Mouse (Mus musculus): ENCODE measurements around the gene Pla2g16.

Pla2g16 gene

GRCm38 (mm10) chr19:7564457-7564856 lies 7.2 kb downstream of the Pla2g16 start:
- DNase-seq (ENCODE audit: extremely low spot score, low spot score) = no peak

- no peak for DNase-seq (ENCODE audit: extremely low spot score, low spot score)
Observed at GRCm38 (mm10) chr19:7566826-7567225, 9.6 kb downstream of the Pla2g16 start.

- DNase-seq (ENCODE audit: extremely low spot score, low spot score) = no peak
Observed at GRCm38 (mm10) chr19:7568364-7568763, 11.1 kb downstream of the Pla2g16 start.

- no peak for DNase-seq (ENCODE audit: extremely low spot score, low spot score)
Observed at GRCm38 (mm10) chr19:7569650-7570049, 12.4 kb downstream of the Pla2g16 start.

GRCm38 (mm10) chr19:7576180-7576579 lies 18.9 kb downstream of the Pla2g16 start:
- DNase-seq (ENCODE audit: extremely low spot score, low spot score) = no peak

GRCm38 (mm10) chr19:7577710-7578109 lies 20.5 kb downstream of the Pla2g16 start:
- no peak for DNase-seq (ENCODE audit: extremely low spot score, low spot score)

- DNase-seq (ENCODE audit: extremely low spot score, low spot score) = no peak
Observed at GRCm38 (mm10) chr19:7581042-7581441, 23.8 kb downstream of the Pla2g16 start.

GRCm38 (mm10) chr19:7583101-7583500 lies 25.8 kb downstream of the Pla2g16 start:
- no peak for DNase-seq (ENCODE audit: extremely low spot score, low spot score)

GRCm38 (mm10) chr19:7583599-7583998 lies 26.3 kb downstream of the Pla2g16 start:
- no peak for DNase-seq (ENCODE audit: extremely low spot score, low spot score)

- DNase-seq (ENCODE audit: extremely low spot score, low spot score) = no peak
Observed at GRCm38 (mm10) chr19:7585279-7585678, 28.0 kb downstream of the Pla2g16 start.

GRCm38 (mm10) chr19:7585764-7586163 lies 28.5 kb downstream of the Pla2g16 start:
- no peak for DNase-seq (ENCODE audit: extremely low spot score, low spot score)

- no peak for DNase-seq (ENCODE audit: extremely low spot score, low spot score)
Observed at GRCm38 (mm10) chr19:7590795-7591194, 33.5 kb downstream of the Pla2g16 start.

- DNase-seq (ENCODE audit: extremely low spot score, low spot score) = no peak
Observed at GRCm38 (mm10) chr19:7592018-7592417, 34.8 kb downstream of the Pla2g16 start.

GRCm38 (mm10) chr19:7595534-7595933 lies 38.3 kb downstream of the Pla2g16 start:
- no peak for DNase-seq (ENCODE audit: extremely low spot score, low spot score)

- DNase-seq (ENCODE audit: extremely low spot score, low spot score) = no peak
Observed at GRCm38 (mm10) chr19:7598481-7598880, 41.2 kb downstream of the Pla2g16 start.

- DNase-seq (ENCODE audit: extremely low spot score, low spot score) = no peak
Observed at GRCm38 (mm10) chr19:7601551-7601950, 44.3 kb downstream of the Pla2g16 start.

GRCm38 (mm10) chr19:7604107-7604506 lies 46.8 kb downstream of the Pla2g16 start:
- no peak for DNase-seq (ENCODE audit: extremely low spot score, low spot score)

GRCm38 (mm10) chr19:7605013-7605412 lies 47.8 kb downstream of the Pla2g16 start:
- peak; percentile 13 for DNase-seq (ENCODE audit: extremely low spot score, low spot score)

- peak; percentile 17 for DNase-seq (ENCODE audit: extremely low spot score, low spot score)
Observed at GRCm38 (mm10) chr19:7605930-7606783, 48.9 kb downstream of the Pla2g16 start.

GRCm38 (mm10) chr19:7606801-7607689 lies 49.8 kb downstream of the Pla2g16 start, which contains the start of gene Lgals12:
TSS of gene Lgals12 (minus strand) at chr19:7607193.
- peak; percentile 21 for DNase-seq (ENCODE audit: extremely low spot score, low spot score)

GRCm38 (mm10) chr19:7607690-7608201 lies 50.5 kb downstream of the Pla2g16 start:
- DNase-seq (ENCODE audit: extremely low spot score, low spot score) = peak; percentile 8
